Mouse (Mus musculus) C2C12 (cell line): ENCODE data around the gene Sdhaf3. TPM values are rescaled to one million over a fixed set of nuclear protein-coding genes. Genes with fewer than 3 reads are reported as not detected.

Experiments
- H3K27me3 ChIP-seq: one replicate; pipeline ENCODE4 v1.6.1; 2011; ENCODE audit not compliant: control insufficient read depth, insufficient read depth, insufficient read length
- H3K36me3 ChIP-seq: one replicate; pipeline ENCODE4 v1.6.1; 2011; ENCODE audit not compliant: control insufficient read depth, insufficient read depth
- H3K4me3 ChIP-seq: one replicate; pipeline ENCODE4 v1.5.1; 2011; ENCODE audit warnings: mild to moderate bottlenecking, control low read depth; ENCODE audit not compliant: poor library complexity, insufficient read depth, severe bottlenecking
- H3K79me2 ChIP-seq: one replicate; pipeline ENCODE4 v1.6.1; 2011; ENCODE audit not compliant: control insufficient read depth, insufficient read depth
- H3K79me3 ChIP-seq: one replicate; pipeline ENCODE4 v1.6.1; 2011; ENCODE audit warnings: low read depth, control low read depth
- H3ac ChIP-seq: one replicate; pipeline ENCODE3; 2011; ENCODE audit warnings: low read depth; ENCODE audit not compliant: control insufficient read depth, insufficient read length
- CEBPB ChIP-seq: IDR thresholded peaks from one replicate; pipeline ENCODE4 v1.6.1; 2011; ENCODE audit warnings: low read depth, mild to moderate bottlenecking, control low read depth, moderate library complexity
- CTCF ChIP-seq: IDR thresholded peaks from one replicate; pipeline ENCODE4 v1.5.1; 2011; ENCODE audit not compliant: control insufficient read depth, insufficient read depth, insufficient read length
- FOSL1 ChIP-seq: IDR thresholded peaks from one replicate; pipeline ENCODE4 v1.8.0; 2011; ENCODE audit warnings: mild to moderate bottlenecking, low read length; ENCODE audit not compliant: poor library complexity, insufficient read depth, severe bottlenecking
- MAX ChIP-seq: IDR thresholded peaks from one replicate; pipeline ENCODE4 v1.6.1; 2011; ENCODE audit warnings: mild to moderate bottlenecking, control low read depth
- MYOD1 ChIP-seq: IDR thresholded peaks from one replicate; pipeline ENCODE4 v1.6.1; 2011; ENCODE audit warnings: low read depth; ENCODE audit not compliant: control insufficient read depth, insufficient read length
- MYOG ChIP-seq: IDR thresholded peaks from one replicate; pipeline ENCODE4 v1.6.1; 2011; ENCODE audit not compliant: control insufficient read depth, insufficient read length; ENCODE audit errors: extremely low read depth
- USF1 ChIP-seq: IDR thresholded peaks from one replicate; pipeline ENCODE4 v1.6.1; 2011; ENCODE audit warnings: low read depth, mild to moderate bottlenecking, control low read depth, moderate library complexity
- long read RNA-seq, 2 experiments: library from polyadenylated mRNA; unstranded; transcript quantifications; one replicate each; pipeline ENCODE4 v2.0.0; 2019 to 2020
- polyA plus RNA-seq: library from polyadenylated mRNA; unstranded; fragments of >200 nt; fragmentation: generic; extraction: Trizol; gene quantifications from one replicate; pipeline ENCODE4 v1.2.1, GENCODE M21; 2012; ENCODE audit warnings: missing spikeins

Gene Sdhaf3
- polyA plus RNA-seq = 1.3 TPM
- long read RNA-seq, experiment 1, full-length matches to known transcripts = 8 of 10 reads
- long read RNA-seq, experiment 1, partial matches to known transcripts = 0 of 10 reads
- long read RNA-seq, experiment 1, other reads (novel, unspliced or antisense) = 2 of 10 reads
- long read RNA-seq, experiment 2, full-length matches to known transcripts = 1 of 1 reads
- long read RNA-seq, experiment 2, partial matches to known transcripts = 0 of 1 reads
- long read RNA-seq, experiment 2, other reads (novel, unspliced or antisense) = 0 of 1 reads

- Histone ChIP-seq H3K27me3 (no peaks in the 10 kb centered on the region), H3K36me3 (no peaks in the 10 kb centered on the region), H3K79me3 (no peaks in the 10 kb centered on the region), H3K79me2 (no peaks in the 10 kb centered on the region), H3ac (peak within 1 kb of the TSS; percentile 85), H3K4me3 (peak within 1 kb of the TSS; percentile 69)
- TF ChIP-seq MAX (no peak), CTCF (no peak), FOSL1 (no peak), USF1 (no peak), MYOD1 (no peak), MYOG (no peak), CEBPB (no peak)
Observed at GRCm38 (mm10) chr6:6955764-6956561, at the start of gene Sdhaf3. TSS of gene Sdhaf3 (plus strand) at chr6:6956004.

GRCm38 (mm10) chr6:6909586-6909985 is 46.2 kb upstream of the Sdhaf3 start:
- Histone ChIP-seq H3K27me3 (no peaks in the 10 kb centered on the region), H3K79me2 (no peaks in the 10 kb centered on the region), H3ac (no peak overlapping the region), H3K36me3 (no peaks in the 10 kb centered on the region), H3K4me3 (no peak overlapping the region), H3K79me3 (no peaks in the 10 kb centered on the region)
- TF ChIP-seq MYOG = no peak
- no peak for TF ChIP-seq MYOD1
- no peak for TF ChIP-seq CEBPB
- no peak for TF ChIP-seq FOSL1
- no peak for TF ChIP-seq MAX
- TF ChIP-seq USF1 = no peak
- no peak for TF ChIP-seq CTCF

GRCm38 (mm10) chr6:6914304-6914703 is 41.5 kb upstream of the Sdhaf3 start:
- Histone ChIP-seq H3ac (no peak overlapping the region), H3K79me2 (no peaks in the 10 kb centered on the region), H3K36me3 (no peaks in the 10 kb centered on the region), H3K27me3 (peaks cover 3% of the 10 kb centered on the region), H3K4me3 (no peak overlapping the region), H3K79me3 (no peaks in the 10 kb centered on the region)
- no peak for TF ChIP-seq MYOD1
- TF ChIP-seq MAX = no peak

- Histone ChIP-seq H3K27me3 (peaks cover 3% of the 10 kb centered on the region), H3K79me3 (no peaks in the 10 kb centered on the region), H3K79me2 (no peaks in the 10 kb centered on the region), H3ac (no peak overlapping the region), H3K36me3 (no peaks in the 10 kb centered on the region), H3K4me3 (no peak overlapping the region)
- no peak for TF ChIP-seq MYOG
- no peak for TF ChIP-seq MAX
- no peak for TF ChIP-seq MYOD1
- TF ChIP-seq USF1 = no peak
- TF ChIP-seq FOSL1 = no peak
- no peak for TF ChIP-seq CEBPB
- no peak for TF ChIP-seq CTCF
Observed at GRCm38 (mm10) chr6:6914849-6915525, 40.8 kb upstream of the Sdhaf3 start.

- Histone ChIP-seq H3K4me3 (no peak overlapping the region), H3ac (no peak overlapping the region), H3K36me3 (no peaks in the 10 kb centered on the region), H3K79me3 (no peaks in the 10 kb centered on the region), H3K79me2 (no peaks in the 10 kb centered on the region), H3K27me3 (peaks cover 3% of the 10 kb centered on the region)
- TF ChIP-seq USF1 (no peak), MYOG (no peak), MYOD1 (no peak), CEBPB (no peak), FOSL1 (no peak), MAX (no peak), CTCF (no peak)
Observed at GRCm38 (mm10) chr6:6915526-6915915, 40.3 kb upstream of the Sdhaf3 start.
